Mouse (Mus musculus) embryonic stem cell, embryonic (primary cell): ENCODE data around the gene March7.

Source experiments
- CTCF ChIA-PET, 4 experiments: fragments of 300-600 bp in 2 of 4; fragments of 350-600 bp in 2 of 4; sonication (Branson Sonifier 250); formaldehyde crosslinking; loops; one replicate each; lab custom pipeline; 2022; ENCODE audit warnings: inconsistent platforms in 2 of 4; lab: Charles Lee
- POLR2A ChIA-PET, 4 experiments: fragments of 300-600 bp in 2 of 4; fragments of 350-600 bp in 2 of 4; sonication (Branson Sonifier 250); formaldehyde crosslinking; loops; one replicate each; lab custom pipeline; 2022; ENCODE audit warnings: antibody characterized with exemption in 4 of 4, inconsistent platforms in 1 of 4; lab: Charles Lee

March7 gene

GRCm38 (mm10) chr2:60209703-60210651 is at the start of gene March7, which contains the start of gene Baz2b:
Gene March7, plus strand, starts transcription at chr2:60209887.
Gene Baz2b, minus strand, starts transcription at chr2:60209839.
- ChIA-PET CTCF (interaction anchor here in 3 of 4 experiments (0.7 to 1.0 kb wide), 3 partner anchors 9 to 13 kb away, joined by 3 to 5 read pairs (median 5); no protein-coding TSS in a partner anchor), POLR2A (interaction anchor here (0.6 to 12.7 kb wide), 70 partner anchors 8 to 598 kb away, joined by 3 to 198 read pairs (median 4); partner anchors contain the start of genes Ly75 (in 3 of the 4), Cd302 (in 1 of the 4) and Tanc1 (in 1 of the 4))

GRCm38 (mm10) chr2:60163744-60164143 is 45.9 kb upstream of the March7 start:
- ChIA-PET CTCF (interaction anchor here in 1 of 4 experiments (0.6 kb wide), 1 partner anchor 37 kb away, joined by 3 read pairs; no protein-coding TSS in a partner anchor), POLR2A (interaction anchor here in 1 of 4 experiments (1.5 kb wide), 1 partner anchor 113 kb away, joined by 3 read pairs; no protein-coding TSS in a partner anchor)

GRCm38 (mm10) chr2:60165679-60166078 is 44.0 kb upstream of the March7 start:
- ChIA-PET CTCF (no interaction called here), POLR2A (no interaction called here)

- CTCF ChIA-PET = interaction anchor here in 1 of 4 experiments (0.6 kb wide), 1 partner anchor 175 kb away, joined by 4 read pairs; no protein-coding TSS in a partner anchor
- POLR2A ChIA-PET = interaction anchor here in 1 of 4 experiments (1.8 kb wide), 1 partner anchor 12 kb away, joined by 4 read pairs; no protein-coding TSS in a partner anchor
Measured at GRCm38 (mm10) chr2:60166878-60167277, 42.8 kb upstream of the March7 start.

- ChIA-PET CTCF (interaction anchor here in 2 of 4 experiments (0.6 to 0.8 kb wide), 2 partner anchors 135 to 979 kb away, joined by 3 read pairs; no protein-coding TSS in a partner anchor), POLR2A (interaction anchor here in 1 of 4 experiments (0.7 kb wide), 1 partner anchor 659 kb away, joined by 6 read pairs; no protein-coding TSS in a partner anchor)
Measured at GRCm38 (mm10) chr2:60171786-60172530, 37.7 kb upstream of the March7 start.

- ChIA-PET CTCF (interaction anchor here in 1 of 4 experiments (0.8 kb wide), 1 partner anchor 979 kb away, joined by 3 read pairs; no protein-coding TSS in a partner anchor), POLR2A (no interaction called here)
Measured at GRCm38 (mm10) chr2:60172531-60172914, 37.2 kb upstream of the March7 start.

- ChIA-PET CTCF (interaction anchor here in 2 of 4 experiments (0.7 to 0.8 kb wide), 2 partner anchors 729 to 980 kb away, joined by 3 read pairs; no protein-coding TSS in a partner anchor), POLR2A (no interaction called here)
Measured at GRCm38 (mm10) chr2:60173190-60173589, 36.5 kb upstream of the March7 start.

- POLR2A ChIA-PET = no interaction called here
- CTCF ChIA-PET = interaction anchor here in 1 of 4 experiments (0.7 kb wide), 1 partner anchor 729 kb away, joined by 3 read pairs; no protein-coding TSS in a partner anchor
Measured at GRCm38 (mm10) chr2:60173595-60173994, 36.1 kb upstream of the March7 start.

GRCm38 (mm10) chr2:60175078-60175477 is 34.6 kb upstream of the March7 start:
- POLR2A ChIA-PET = interaction anchor here in 3 of 4 experiments (0.5 to 0.9 kb wide), 4 partner anchors 36 to 494 kb away, joined by 3 to 7 read pairs (median 3); no protein-coding TSS in a partner anchor
- CTCF ChIA-PET = no interaction called here

GRCm38 (mm10) chr2:60176087-60176486 is 33.6 kb upstream of the March7 start:
- ChIA-PET POLR2A (interaction anchor here in 3 of 4 experiments (0.6 to 1.4 kb wide), 4 partner anchors 9 to 235 kb away, joined by 3 read pairs; no protein-coding TSS in a partner anchor), CTCF (interaction anchor here in 1 of 4 experiments (0.7 kb wide), 1 partner anchor 113 kb away, joined by 3 read pairs; no protein-coding TSS in a partner anchor)

- ChIA-PET POLR2A (interaction anchor here in 3 of 4 experiments (0.6 to 1.5 kb wide), 7 partner anchors 15 to 555 kb away, joined by 3 to 5 read pairs (median 3); no protein-coding TSS in a partner anchor), CTCF (interaction anchor here in 1 of 4 experiments (0.6 kb wide), 1 partner anchor 22 kb away, joined by 3 read pairs; no protein-coding TSS in a partner anchor)
Measured at GRCm38 (mm10) chr2:60177490-60177889, 32.2 kb upstream of the March7 start.

GRCm38 (mm10) chr2:60181696-60182095 is 28.0 kb upstream of the March7 start:
- CTCF ChIA-PET = no interaction called here
- POLR2A ChIA-PET = no interaction called here

GRCm38 (mm10) chr2:60196841-60197240 is 12.8 kb upstream of the March7 start:
- POLR2A ChIA-PET = interaction anchor here (0.6 to 3.6 kb wide), 57 partner anchors 9 to 597 kb away, joined by 3 to 36 read pairs (median 4); partner anchors contain the start of genes Baz2b (in 4 of the 4), March7 (in 4 of the 4) and Ly75 (in 2 of the 4)

GRCm38 (mm10) chr2:60200051-60200562 is 9.6 kb upstream of the March7 start:
- ChIA-PET CTCF (interaction anchor here in 3 of 4 experiments (0.6 to 1.3 kb wide), 7 partner anchors 9 to 588 kb away, joined by 3 to 5 read pairs (median 3); partner anchors contain the start of genes Baz2b (in 2 of the 3), March7 (in 2 of the 3) and Tanc1 (in 1 of the 3)), POLR2A (interaction anchor here (0.6 to 5.2 kb wide), 11 partner anchors 9 to 57 kb away, joined by 3 to 37 read pairs (median 5); partner anchors contain the start of genes Baz2b (in 4 of the 4) and March7 (in 4 of the 4))

More at GRCm38 (mm10) chr2:60196841-60197240, 12.8 kb upstream of the March7 start:
- CTCF ChIA-PET = interaction anchor here in 3 of 4 experiments (0.6 to 0.9 kb wide), 3 partner anchors 12 to 652 kb away, joined by 3 to 8 read pairs (median 5); no protein-coding TSS in a partner anchor

- ChIA-PET CTCF (interaction anchor here (0.6 to 1.3 kb wide), 11 partner anchors 9 to 588 kb away, joined by 3 to 5 read pairs (median 3); partner anchors contain the start of genes Baz2b (in 2 of the 4), March7 (in 2 of the 4) and Tanc1 (in 1 of the 4)), POLR2A (interaction anchor here (0.7 to 5.2 kb wide), 9 partner anchors 8 to 58 kb away, joined by 3 to 37 read pairs (median 5); partner anchors contain the start of genes Baz2b (in 4 of the 4) and March7 (in 4 of the 4))
Measured at GRCm38 (mm10) chr2:60200667-60201066, 9.0 kb upstream of the March7 start.

- POLR2A ChIA-PET = interaction anchor here in 2 of 4 experiments (0.7 to 5.2 kb wide), 8 partner anchors 8 to 167 kb away, joined by 3 to 37 read pairs (median 4); no protein-coding TSS in a partner anchor
- CTCF ChIA-PET = no interaction called here
Measured at GRCm38 (mm10) chr2:60202900-60203530, 6.7 kb upstream of the March7 start.
